Mouse (Mus musculus): ENCODE results near the gene Cpeb3. TPM values are rescaled to one million over a fixed set of nuclear protein-coding genes. Genes with fewer than 3 reads are reported as not detected.

The Cpeb3 gene
- polyA plus RNA-seq, 1 experiment from 2014 or later, result 10.1 TPM

DNA sequence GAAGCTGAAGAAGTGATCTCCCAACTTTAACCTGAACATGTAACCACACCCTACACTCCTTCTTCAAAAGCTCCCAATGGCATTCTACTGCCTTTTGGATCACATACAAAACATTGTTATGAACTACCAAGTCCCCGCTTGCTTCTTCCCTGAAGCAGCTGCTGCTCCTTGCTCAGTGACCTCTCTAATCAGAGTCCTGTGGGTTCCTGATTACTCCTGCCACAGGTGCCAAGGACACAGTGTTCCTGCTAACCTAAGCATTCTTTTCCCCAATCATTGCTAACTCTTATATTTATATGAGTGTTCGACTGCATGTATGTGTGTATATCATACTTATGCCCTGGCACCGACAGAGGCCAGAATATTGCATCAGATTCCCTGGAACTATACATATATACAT is 115.2 kb downstream of the Cpeb3 start:
- Histone ChIP-seq H3K27me3 (ENCODE audit: control insufficient read depth, insufficient read depth, low read length) (no peaks in the 10 kb centered on the region), H3K36me3 (ENCODE audit: control insufficient read depth, insufficient read depth, low read length) (no peaks in the 10 kb centered on the region), H3K4me3 (replicated peaks; ENCODE audit: low read depth, low read length) (no peak overlapping the region), H3K9me3 (ENCODE audit: control insufficient read depth, low read length) (no peaks in the 10 kb centered on the region), H3K4me2 (ENCODE audit: low read length) (no peak overlapping the region), H3K9ac (replicated peaks; ENCODE audit: low read length) (no peak overlapping the region), H3K4me1 (ENCODE audit: control insufficient read depth, insufficient read depth, low read length) (peaks cover 9% of the 10 kb centered on the region), H3K27ac (replicated peaks; ENCODE audit: low read depth, low read length) (no peak overlapping the region)
- DNase-seq (no peak), ATAC-seq (ENCODE audit: low FRiP score, low TSS enrichment) (no peak)
- 94% methylated on average over 3 of the region's 3 CpGs for WGBS

DNA sequence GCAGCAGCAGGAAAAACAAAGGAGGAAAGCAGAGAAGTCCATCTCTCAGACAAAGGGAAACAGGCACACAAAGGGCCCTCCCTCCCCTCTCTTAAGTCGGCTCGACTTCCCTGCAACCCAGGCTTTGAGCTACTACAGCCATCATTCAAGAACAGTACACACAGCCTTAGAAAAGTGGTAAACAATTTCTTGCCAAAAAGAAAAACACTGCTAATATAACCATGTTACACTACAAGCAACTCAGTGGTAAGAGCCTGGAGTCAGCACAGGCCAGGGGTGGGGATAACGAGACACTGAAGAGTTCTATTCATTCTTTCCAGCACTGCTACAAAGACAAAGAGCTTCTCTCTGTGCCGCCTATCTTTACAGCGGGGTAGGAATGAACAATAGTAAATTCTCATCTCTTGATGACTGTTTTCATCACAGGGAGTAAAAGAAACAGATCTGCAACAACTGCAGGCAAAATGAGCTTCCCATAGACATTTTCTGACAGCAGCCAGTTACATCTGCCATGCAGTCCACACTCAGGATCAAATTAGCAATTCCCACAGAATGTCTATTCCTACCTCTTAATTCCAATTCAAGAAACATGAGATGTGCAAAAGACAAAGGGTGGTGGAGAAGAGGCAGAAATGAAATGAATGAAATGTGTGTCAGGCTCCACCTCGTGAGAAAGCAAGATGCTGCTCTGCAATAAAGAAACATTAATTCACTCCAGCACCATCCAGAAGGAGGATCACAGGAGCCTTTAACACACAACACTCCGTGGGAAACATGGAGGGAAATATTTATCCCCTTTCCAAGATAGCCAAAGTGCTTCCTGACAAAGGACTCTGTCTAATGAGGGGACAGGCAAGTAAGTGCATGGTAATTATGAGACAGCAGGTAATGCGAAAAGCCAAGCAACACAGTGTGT is 118.0 kb downstream of the Cpeb3 start:
- Histone ChIP-seq H3K27me3 (ENCODE audit: control insufficient read depth, insufficient read depth, low read length) (no peaks in the 10 kb centered on the region), H3K9ac (replicated peaks; ENCODE audit: low read length) (peak overlapping the region; percentile 30), H3K9me3 (ENCODE audit: control insufficient read depth, low read length) (no peaks in the 10 kb centered on the region), H3K27ac (replicated peaks; ENCODE audit: low read depth, low read length) (peak overlapping the region; percentile 72), H3K36me3 (ENCODE audit: control insufficient read depth, insufficient read depth, low read length) (peaks cover 6% of the 10 kb centered on the region; the same call in 1 of the 2 replicates), H3K4me1 (ENCODE audit: control insufficient read depth, insufficient read depth, low read length) (peaks cover 9% of the 10 kb centered on the region), H3K4me2 (ENCODE audit: low read length) (no peak overlapping the region), H3K4me3 (replicated peaks; ENCODE audit: low read depth, low read length) (no peak overlapping the region)
- peak; percentile 41 for DNase-seq
- 14% methylated on average over 8 of the region's 8 CpGs for WGBS
- peak; percentile 20; the same call in 1 of the 2 replicates for ATAC-seq (ENCODE audit: low FRiP score, low TSS enrichment)

DNA sequence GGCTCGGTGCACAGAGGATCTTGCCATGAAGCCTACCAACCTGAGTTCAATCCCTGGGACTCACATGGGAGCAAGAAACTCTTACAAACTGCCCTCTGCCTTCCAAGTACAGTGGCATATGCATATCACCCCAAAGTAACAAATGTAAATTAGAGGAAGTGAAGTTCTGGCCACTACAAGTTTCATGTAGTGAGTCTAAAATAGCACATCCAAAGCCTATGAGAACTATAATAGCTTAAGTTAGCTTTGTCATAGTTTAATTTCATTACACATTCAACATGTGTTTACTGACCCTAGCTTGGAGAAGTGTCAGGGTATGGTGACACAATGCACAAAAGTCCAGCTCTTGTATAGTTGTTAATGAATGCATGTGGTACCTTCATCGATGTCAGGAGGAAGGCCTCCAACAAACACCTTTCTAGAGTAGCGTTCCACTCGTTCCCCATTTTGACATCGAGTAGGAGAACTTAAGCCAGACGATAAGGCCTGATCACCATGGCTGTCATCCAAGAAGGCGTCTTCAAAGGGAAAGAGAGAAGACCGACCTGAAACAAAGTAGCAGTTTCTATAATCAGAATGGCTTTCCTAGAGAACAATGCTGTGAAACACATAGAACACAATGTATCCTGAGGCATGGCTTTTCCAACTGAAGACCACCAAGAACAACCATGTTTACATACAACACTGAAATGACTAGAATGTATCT is 120.2 kb downstream of the Cpeb3 start:
- 94% methylated on average over 8 of the region's 8 CpGs for WGBS

DNA sequence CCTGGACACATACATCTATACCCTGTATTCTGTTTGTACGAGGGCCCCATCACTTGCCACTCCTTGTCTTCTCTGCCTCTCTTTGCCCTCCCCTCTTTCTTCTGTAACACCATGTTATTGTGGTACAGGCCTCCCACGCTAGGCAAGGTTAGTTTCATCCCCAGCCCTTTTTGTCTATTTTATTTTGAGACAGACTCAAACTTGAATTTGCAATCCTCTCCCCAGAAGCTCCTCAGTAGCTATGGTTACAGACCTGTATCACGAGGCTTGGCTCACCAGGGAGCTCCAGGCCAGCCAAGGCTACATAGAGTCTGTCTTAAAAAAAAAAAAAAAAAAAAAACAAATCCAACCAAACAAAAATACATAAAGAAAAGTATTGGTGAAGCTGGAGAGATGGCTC is 123.9 kb downstream of the Cpeb3 start:
- Histone ChIP-seq H3K4me1 (ENCODE audit: control insufficient read depth, insufficient read depth, low read length) (no peaks in the 10 kb centered on the region), H3K9me3 (ENCODE audit: control insufficient read depth, low read length) (no peaks in the 10 kb centered on the region), H3K27ac (replicated peaks; ENCODE audit: low read depth, low read length) (no peak overlapping the region), H3K4me3 (replicated peaks; ENCODE audit: low read depth, low read length) (no peak overlapping the region), H3K4me2 (ENCODE audit: low read length) (no peak overlapping the region), H3K27me3 (ENCODE audit: control insufficient read depth, insufficient read depth, low read length) (no peaks in the 10 kb centered on the region), H3K36me3 (ENCODE audit: control insufficient read depth, insufficient read depth, low read length) (peaks cover 6% of the 10 kb centered on the region; the same call in 1 of the 2 replicates), H3K9ac (replicated peaks; ENCODE audit: low read length) (no peak overlapping the region)
- WGBS, result 67% methylated on average over 3 of the region's 3 CpGs
- ATAC-seq (ENCODE audit: low FRiP score, low TSS enrichment) (no peak), DNase-seq (no peak)

More for the DNA sequence above, 120.2 kb downstream of the Cpeb3 start:
- Histone ChIP-seq H3K4me2 (ENCODE audit: low read length) (no peak overlapping the region), H3K27ac (replicated peaks; ENCODE audit: low read depth, low read length) (no peak overlapping the region), H3K9me3 (ENCODE audit: control insufficient read depth, low read length) (no peaks in the 10 kb centered on the region), H3K27me3 (ENCODE audit: control insufficient read depth, insufficient read depth, low read length) (no peaks in the 10 kb centered on the region), H3K4me1 (ENCODE audit: control insufficient read depth, insufficient read depth, low read length) (peaks cover 9% of the 10 kb centered on the region), H3K9ac (replicated peaks; ENCODE audit: low read length) (no peak overlapping the region), H3K4me3 (replicated peaks; ENCODE audit: low read depth, low read length) (no peak overlapping the region), H3K36me3 (ENCODE audit: control insufficient read depth, insufficient read depth, low read length) (peaks cover 6% of the 10 kb centered on the region; the same call in 1 of the 2 replicates)
- ATAC-seq (ENCODE audit: low FRiP score, low TSS enrichment), result no peak
- DNase-seq, result no peak

- no peak overlapping the region for H3K9ac ChIP-seq (replicated peaks; ENCODE audit: low read length)
- H3K9me3 ChIP-seq (ENCODE audit: control insufficient read depth, low read length), result no peaks in the 10 kb centered on the region
- H3K4me2 ChIP-seq (ENCODE audit: low read length), result no peak overlapping the region
- no peak for DNase-seq
- no peaks in the 10 kb centered on the region for H3K36me3 ChIP-seq (ENCODE audit: control insufficient read depth, insufficient read depth, low read length)
- WGBS, result 68% methylated on average over 6 of the region's 6 CpGs
- H3K27ac ChIP-seq (replicated peaks; ENCODE audit: low read depth, low read length), result no peak overlapping the region
- H3K4me1 ChIP-seq (ENCODE audit: control insufficient read depth, insufficient read depth, low read length), result no peaks in the 10 kb centered on the region
- ATAC-seq (ENCODE audit: low FRiP score, low TSS enrichment), result no peak
- no peak overlapping the region for H3K4me3 ChIP-seq (replicated peaks; ENCODE audit: low read depth, low read length)
- H3K27me3 ChIP-seq (ENCODE audit: control insufficient read depth, insufficient read depth, low read length), result no peaks in the 10 kb centered on the region
Observed at GRCm38 (mm10) chr19:37081467-37081866, 126.9 kb downstream of the Cpeb3 start.

- no peaks in the 10 kb centered on the region for H3K27me3 ChIP-seq (ENCODE audit: control insufficient read depth, insufficient read depth, low read length)
- H3K4me3 ChIP-seq (replicated peaks; ENCODE audit: low read depth, low read length), result no peak overlapping the region
- no peak for ATAC-seq (ENCODE audit: low FRiP score, low TSS enrichment)
- H3K27ac ChIP-seq (replicated peaks; ENCODE audit: low read depth, low read length), result no peak overlapping the region
- no peaks in the 10 kb centered on the region for H3K4me1 ChIP-seq (ENCODE audit: control insufficient read depth, insufficient read depth, low read length)
- WGBS, result 83% methylated on average over 6 of the region's 6 CpGs
- no peak for DNase-seq
- H3K9ac ChIP-seq (replicated peaks; ENCODE audit: low read length), result no peak overlapping the region
- no peak overlapping the region for H3K4me2 ChIP-seq (ENCODE audit: low read length)
- H3K36me3 ChIP-seq (ENCODE audit: control insufficient read depth, insufficient read depth, low read length), result no peaks in the 10 kb centered on the region
- no peaks in the 10 kb centered on the region for H3K9me3 ChIP-seq (ENCODE audit: control insufficient read depth, low read length)
Observed at GRCm38 (mm10) chr19:37079151-37079550, 129.2 kb downstream of the Cpeb3 start.

- Histone ChIP-seq H3K36me3 (ENCODE audit: control insufficient read depth, insufficient read depth, low read length) (no peaks in the 10 kb centered on the region), H3K4me2 (ENCODE audit: low read length) (no peak overlapping the region), H3K9ac (replicated peaks; ENCODE audit: low read length) (no peak overlapping the region), H3K9me3 (ENCODE audit: control insufficient read depth, low read length) (no peaks in the 10 kb centered on the region), H3K4me1 (ENCODE audit: control insufficient read depth, insufficient read depth, low read length) (no peaks in the 10 kb centered on the region), H3K4me3 (replicated peaks; ENCODE audit: low read depth, low read length) (no peak overlapping the region), H3K27ac (replicated peaks; ENCODE audit: low read depth, low read length) (no peak overlapping the region), H3K27me3 (ENCODE audit: control insufficient read depth, insufficient read depth, low read length) (no peaks in the 10 kb centered on the region)
- DNase-seq (no peak), ATAC-seq (ENCODE audit: low FRiP score, low TSS enrichment) (no peak)
- 90% methylated on average over 1 of the region's 1 CpGs for WGBS
Observed at GRCm38 (mm10) chr19:37078571-37078970, 129.8 kb downstream of the Cpeb3 start.

GRCm38 (mm10) chr19:37078064-37078463 is 130.3 kb downstream of the Cpeb3 start:
- no peak overlapping the region for H3K9ac ChIP-seq (replicated peaks; ENCODE audit: low read length)
- ATAC-seq (ENCODE audit: low FRiP score, low TSS enrichment), result no peak
- H3K4me3 ChIP-seq (replicated peaks; ENCODE audit: low read depth, low read length), result no peak overlapping the region
- H3K27me3 ChIP-seq (ENCODE audit: control insufficient read depth, insufficient read depth, low read length), result no peaks in the 10 kb centered on the region
- DNase-seq, result no peak
- H3K27ac ChIP-seq (replicated peaks; ENCODE audit: low read depth, low read length), result no peak overlapping the region
- H3K9me3 ChIP-seq (ENCODE audit: control insufficient read depth, low read length), result no peaks in the 10 kb centered on the region
- H3K4me2 ChIP-seq (ENCODE audit: low read length), result no peak overlapping the region
- no peaks in the 10 kb centered on the region for H3K36me3 ChIP-seq (ENCODE audit: control insufficient read depth, insufficient read depth, low read length)
- no peaks in the 10 kb centered on the region for H3K4me1 ChIP-seq (ENCODE audit: control insufficient read depth, insufficient read depth, low read length)
- 71% methylated on average over 4 of the region's 4 CpGs for WGBS

All from midbrain, embryonic 14.5 days (tissue).